Mouse (Mus musculus): ENCODE measurements at regions not wholly inside any gene's neighbourhood (a gene's known extent, or its start where the extent isn't known, plus 50 kb on each side); places are given as distances from the start of the nearest gene placed in this dataset.

GRCm38 (mm10) chr10:51271364-51271763 is 209.0 kb upstream of the Gm49339 start:
- Histone ChIP-seq H3K9me3 (ENCODE audit: control insufficient read depth, insufficient read depth, low read depth, low read length) (no peaks in the 10 kb centered on the region), H3K36me3 (ENCODE audit: control insufficient read depth, insufficient read depth, low read length, poor library complexity, severe bottlenecking) (no peaks in the 10 kb centered on the region), H3K9ac (ENCODE audit: insufficient read depth, low read depth, low read length, poor library complexity, severe bottlenecking) (no peak overlapping the region), H3K27ac (ENCODE audit: insufficient read depth, low read depth, low read length, poor library complexity, severe bottlenecking) (no peak overlapping the region), H3K4me3 (ENCODE audit: insufficient read depth in 1 of 2, low read depth in 1 of 2, low read length in 2 of 2, poor library complexity in 1 of 2, severe bottlenecking in 1 of 2) (no peak overlapping the region), H3K4me1 (ENCODE audit: control insufficient read depth in 2 of 2, insufficient read depth in 2 of 2, low read length in 2 of 2, poor library complexity in 1 of 2) (no peaks in the 10 kb centered on the region)
- TF ChIP-seq CHD2 (IDR thresholded peaks at IDR 0.05; ENCODE audit: low read depth, low read length) (no peak), HCFC1 (IDR thresholded peaks at IDR 0.05; ENCODE audit: borderline replicate concordance, insufficient read depth, low read length) (no peak), MAFK (IDR thresholded peaks at IDR 0.05; ENCODE audit: insufficient read depth, low read depth, low read length) (no peak), ZNF384 (IDR thresholded peaks at IDR 0.05; ENCODE audit: low read depth, low read length) (no peak), ZC3H11A (IDR thresholded peaks at IDR 0.05; ENCODE audit: borderline replicate concordance, low read depth, low read length) (no peak)
- DNase-seq (ENCODE audit: low read depth, low spot score), result no peak
- in situ Hi-C loops (cut with MboI; ENCODE audit: low sequenced_read_pairs in 2 of 2, unreplicated experiment in 2 of 2), result loop anchor here in 1 of 2 experiments (25.0 kb wide), 1 partner anchor 559 kb away; no protein-coding TSS in a partner anchor

- H3K9me3 ChIP-seq (ENCODE audit: control insufficient read depth, insufficient read depth, low read depth, low read length), result no peaks in the 10 kb centered on the region
- H3K9ac ChIP-seq (ENCODE audit: insufficient read depth, low read depth, low read length, poor library complexity, severe bottlenecking), result no peak overlapping the region
- H3K4me1 ChIP-seq (ENCODE audit: control insufficient read depth in 2 of 2, insufficient read depth in 2 of 2, low read length in 2 of 2, poor library complexity in 1 of 2), result no peaks in the 10 kb centered on the region
- in situ Hi-C loops (cut with MboI; ENCODE audit: low sequenced_read_pairs in 2 of 2, unreplicated experiment in 2 of 2), result no loop called here
- no peak for DNase-seq (ENCODE audit: low read depth, low spot score)
- H3K4me3 ChIP-seq (ENCODE audit: insufficient read depth in 1 of 2, low read depth in 1 of 2, low read length in 2 of 2, poor library complexity in 1 of 2, severe bottlenecking in 1 of 2), result no peak overlapping the region
- H3K36me3 ChIP-seq (ENCODE audit: control insufficient read depth, insufficient read depth, low read length, poor library complexity, severe bottlenecking), result no peaks in the 10 kb centered on the region
- H3K27ac ChIP-seq (ENCODE audit: insufficient read depth, low read depth, low read length, poor library complexity, severe bottlenecking), result no peak overlapping the region
- no peak for TF ChIP-seq MAFK (IDR thresholded peaks at IDR 0.05; ENCODE audit: insufficient read depth, low read depth, low read length)
- no peak for TF ChIP-seq CHD2 (IDR thresholded peaks at IDR 0.05; ENCODE audit: low read depth, low read length)
- no peak for TF ChIP-seq ZC3H11A (IDR thresholded peaks at IDR 0.05; ENCODE audit: borderline replicate concordance, low read depth, low read length)
- TF ChIP-seq HCFC1 (IDR thresholded peaks at IDR 0.05; ENCODE audit: borderline replicate concordance, insufficient read depth, low read length), result no peak
- no peak for TF ChIP-seq ZNF384 (IDR thresholded peaks at IDR 0.05; ENCODE audit: low read depth, low read length)
Measured at GRCm38 (mm10) chr10:51278195-51278594, 202.2 kb upstream of the Gm49339 start.

GRCm38 (mm10) chr10:51282451-51282850 is 198.0 kb upstream of the Gm49339 start:
- TF ChIP-seq HCFC1 (IDR thresholded peaks at IDR 0.05; ENCODE audit: borderline replicate concordance, insufficient read depth, low read length) (no peak), ZNF384 (IDR thresholded peaks at IDR 0.05; ENCODE audit: low read depth, low read length) (no peak), MAFK (IDR thresholded peaks at IDR 0.05; ENCODE audit: insufficient read depth, low read depth, low read length) (no peak), CHD2 (IDR thresholded peaks at IDR 0.05; ENCODE audit: low read depth, low read length) (no peak), ZC3H11A (IDR thresholded peaks at IDR 0.05; ENCODE audit: borderline replicate concordance, low read depth, low read length) (no peak)
- H3K9me3 ChIP-seq (ENCODE audit: control insufficient read depth, insufficient read depth, low read depth, low read length), result no peaks in the 10 kb centered on the region
- no peak overlapping the region for H3K4me3 ChIP-seq (ENCODE audit: insufficient read depth in 1 of 2, low read depth in 1 of 2, low read length in 2 of 2, poor library complexity in 1 of 2, severe bottlenecking in 1 of 2)

GRCm38 (mm10) chr10:51284538-51284937 is 195.9 kb upstream of the Gm49339 start:
- TF ChIP-seq MAFK (IDR thresholded peaks at IDR 0.05; ENCODE audit: insufficient read depth, low read depth, low read length), result no peak
- Histone ChIP-seq H3K4me3 (ENCODE audit: insufficient read depth in 1 of 2, low read depth in 1 of 2, low read length in 2 of 2, poor library complexity in 1 of 2, severe bottlenecking in 1 of 2) (no peak overlapping the region), H3K9ac (ENCODE audit: insufficient read depth, low read depth, low read length, poor library complexity, severe bottlenecking) (no peak overlapping the region), H3K36me3 (ENCODE audit: control insufficient read depth, insufficient read depth, low read length, poor library complexity, severe bottlenecking) (no peaks in the 10 kb centered on the region), H3K9me3 (ENCODE audit: control insufficient read depth, insufficient read depth, low read depth, low read length) (no peaks in the 10 kb centered on the region), H3K27ac (ENCODE audit: insufficient read depth, low read depth, low read length, poor library complexity, severe bottlenecking) (no peak overlapping the region), H3K4me1 (ENCODE audit: control insufficient read depth in 2 of 2, insufficient read depth in 2 of 2, low read length in 2 of 2, poor library complexity in 1 of 2) (no peaks in the 10 kb centered on the region)
- in situ Hi-C loops (cut with MboI; ENCODE audit: low sequenced_read_pairs in 2 of 2, unreplicated experiment in 2 of 2), result no loop called here
- DNase-seq (ENCODE audit: low read depth, low spot score), result no peak

More at GRCm38 (mm10) chr10:51282451-51282850, 198.0 kb upstream of the Gm49339 start:
- Histone ChIP-seq H3K36me3 (ENCODE audit: control insufficient read depth, insufficient read depth, low read length, poor library complexity, severe bottlenecking) (no peaks in the 10 kb centered on the region), H3K9ac (ENCODE audit: insufficient read depth, low read depth, low read length, poor library complexity, severe bottlenecking) (no peak overlapping the region), H3K27ac (ENCODE audit: insufficient read depth, low read depth, low read length, poor library complexity, severe bottlenecking) (no peak overlapping the region), H3K4me1 (ENCODE audit: control insufficient read depth in 2 of 2, insufficient read depth in 2 of 2, low read length in 2 of 2, poor library complexity in 1 of 2) (no peaks in the 10 kb centered on the region)
- DNase-seq (ENCODE audit: low read depth, low spot score), result no peak
- in situ Hi-C loops (cut with MboI; ENCODE audit: low sequenced_read_pairs in 2 of 2, unreplicated experiment in 2 of 2), result no loop called here

GRCm38 (mm10) chr10:51287852-51288251 is 192.6 kb upstream of the Gm49339 start:
- Histone ChIP-seq H3K27ac (ENCODE audit: insufficient read depth, low read depth, low read length, poor library complexity, severe bottlenecking) (no peak overlapping the region), H3K9me3 (ENCODE audit: control insufficient read depth, insufficient read depth, low read depth, low read length) (no peaks in the 10 kb centered on the region), H3K4me3 (ENCODE audit: insufficient read depth in 1 of 2, low read depth in 1 of 2, low read length in 2 of 2, poor library complexity in 1 of 2, severe bottlenecking in 1 of 2) (no peak overlapping the region), H3K36me3 (ENCODE audit: control insufficient read depth, insufficient read depth, low read length, poor library complexity, severe bottlenecking) (no peaks in the 10 kb centered on the region), H3K9ac (ENCODE audit: insufficient read depth, low read depth, low read length, poor library complexity, severe bottlenecking) (no peak overlapping the region), H3K4me1 (ENCODE audit: control insufficient read depth in 2 of 2, insufficient read depth in 2 of 2, low read length in 2 of 2, poor library complexity in 1 of 2) (no peaks in the 10 kb centered on the region)
- in situ Hi-C loops (cut with MboI; ENCODE audit: low sequenced_read_pairs in 2 of 2, unreplicated experiment in 2 of 2), result no loop called here
- no peak for DNase-seq (ENCODE audit: low read depth, low spot score)
- no peak for TF ChIP-seq MAFK (IDR thresholded peaks at IDR 0.05; ENCODE audit: insufficient read depth, low read depth, low read length)
- TF ChIP-seq ZNF384 (IDR thresholded peaks at IDR 0.05; ENCODE audit: low read depth, low read length), result no peak
- no peak for TF ChIP-seq ZC3H11A (IDR thresholded peaks at IDR 0.05; ENCODE audit: borderline replicate concordance, low read depth, low read length)
- TF ChIP-seq HCFC1 (IDR thresholded peaks at IDR 0.05; ENCODE audit: borderline replicate concordance, insufficient read depth, low read length), result no peak
- TF ChIP-seq CHD2 (IDR thresholded peaks at IDR 0.05; ENCODE audit: low read depth, low read length), result no peak
